Mouse (Mus musculus): ENCODE measurements around the gene Haus2. TPM values are rescaled to one million over a fixed set of nuclear protein-coding genes. Genes with fewer than 3 reads are reported as not detected.

Haus2 gene
- polyA plus RNA-seq, 1 experiment: 4.4 TPM

- H3K27me3 ChIP-seq (ENCODE audit: control insufficient read depth, insufficient read depth, insufficient read length): no peaks in the 10 kb centered on the region
- H3K4me2 ChIP-seq (ENCODE audit: low read depth): peak overlapping the region; percentile 88
- TF ChIP-seq MYOG (IDR thresholded peaks at IDR 0.05; ENCODE audit: control insufficient read depth in 1 of 3, insufficient read depth in 1 of 3, insufficient read length in 2 of 3, low read depth in 2 of 3): peak in 2 of 3 experiments; percentile 76
- TF ChIP-seq SRF (IDR thresholded peaks at IDR 0.05; ENCODE audit: control insufficient read depth, insufficient read length, low read depth): peak; percentile 58
- no peak for TF ChIP-seq E2F4 (IDR thresholded peaks at IDR 0.05; ENCODE audit: insufficient read depth)
- no peak for TF ChIP-seq TCF3 (IDR thresholded peaks at IDR 0.05; ENCODE audit: insufficient read length, low read depth)
- no peak for TF ChIP-seq CEBPB (IDR thresholded peaks at IDR 0.05; ENCODE audit: insufficient read depth, poor library complexity, severe bottlenecking)
- TF ChIP-seq POLR2A (IDR thresholded peaks at IDR 0.05; ENCODE audit: insufficient read length, low read depth): no peak
- peak in 2 of 3 experiments; percentile 80 to 86 for TF ChIP-seq MYOD1 (IDR thresholded peaks at IDR 0.05; ENCODE audit: control insufficient read depth in 1 of 3, insufficient read length in 2 of 3, low read depth in 2 of 3)
- TF ChIP-seq POLR2AphosphoS2 (IDR thresholded peaks at IDR 0.05; ENCODE audit: insufficient read length, low read depth): no peak
- TF ChIP-seq TCF12 (IDR thresholded peaks at IDR 0.05; ENCODE audit: insufficient read depth, poor library complexity, severe bottlenecking): peak; percentile 21
- peak; percentile 59 for TF ChIP-seq USF1 (IDR thresholded peaks at IDR 0.05; ENCODE audit: low read depth)
- no peak for TF ChIP-seq MAX (IDR thresholded peaks at IDR 0.05; ENCODE audit: low read depth)
- no peak for TF ChIP-seq REST (IDR thresholded peaks at IDR 0.05; ENCODE audit: insufficient read depth, insufficient read length)
- H3K36me3 ChIP-seq (ENCODE audit: control insufficient read depth, insufficient read depth): peaks cover 13% of the 10 kb centered on the region
- H3ac ChIP-seq (ENCODE audit: control insufficient read depth, insufficient read length): no peak overlapping the region
- no peak overlapping the region for H3K4me3 ChIP-seq
- H3K79me2 ChIP-seq (ENCODE audit: control insufficient read depth, insufficient read depth): peaks cover 8% of the 10 kb centered on the region
Measured at GRCm38 (mm10) chr2:120631957-120632356, 22.8 kb downstream of the Haus2 start.

- no peak overlapping the region for H3K4me3 ChIP-seq
- H3ac ChIP-seq (ENCODE audit: control insufficient read depth, insufficient read length): no peak overlapping the region
- peaks cover 4% of the 10 kb centered on the region for H3K36me3 ChIP-seq (ENCODE audit: control insufficient read depth, insufficient read depth)
Measured at GRCm38 (mm10) chr2:120640835-120641234, 31.7 kb downstream of the Haus2 start.

GRCm38 (mm10) chr2:120643836-120644235, 34.7 kb downstream of the Haus2 start:
- Histone ChIP-seq H3K79me2 (ENCODE audit: control insufficient read depth, insufficient read depth) (no peaks in the 10 kb centered on the region), H3K27me3 (ENCODE audit: control insufficient read depth, insufficient read depth, insufficient read length) (no peaks in the 10 kb centered on the region), H3ac (ENCODE audit: control insufficient read depth, insufficient read length) (no peak overlapping the region), H3K36me3 (ENCODE audit: control insufficient read depth, insufficient read depth) (peaks cover 4% of the 10 kb centered on the region), H3K4me2 (ENCODE audit: low read depth) (no peak overlapping the region), H3K4me3 (no peak overlapping the region)
- TF ChIP-seq TCF12 (IDR thresholded peaks at IDR 0.05; ENCODE audit: insufficient read depth, poor library complexity, severe bottlenecking) (no peak), MYOG (IDR thresholded peaks at IDR 0.05; ENCODE audit: control insufficient read depth in 1 of 3, insufficient read depth in 1 of 3, insufficient read length in 2 of 3, low read depth in 2 of 3) (peak in 1 of 3 experiments; percentile 23), MAX (IDR thresholded peaks at IDR 0.05; ENCODE audit: low read depth) (no peak), REST (IDR thresholded peaks at IDR 0.05; ENCODE audit: insufficient read depth, insufficient read length) (no peak)

More at GRCm38 (mm10) chr2:120640835-120641234, 31.7 kb downstream of the Haus2 start:
- H3K27me3 ChIP-seq (ENCODE audit: control insufficient read depth, insufficient read depth, insufficient read length): no peaks in the 10 kb centered on the region
- TF ChIP-seq POLR2A (IDR thresholded peaks at IDR 0.05; ENCODE audit: insufficient read length, low read depth) (no peak), SRF (IDR thresholded peaks at IDR 0.05; ENCODE audit: control insufficient read depth, insufficient read length, low read depth) (no peak), MYOD1 (IDR thresholded peaks at IDR 0.05; ENCODE audit: control insufficient read depth in 1 of 3, insufficient read length in 2 of 3, low read depth in 2 of 3) (no peak), REST (IDR thresholded peaks at IDR 0.05; ENCODE audit: insufficient read depth, insufficient read length) (no peak), CEBPB (IDR thresholded peaks at IDR 0.05; ENCODE audit: insufficient read depth, poor library complexity, severe bottlenecking) (no peak), TCF3 (IDR thresholded peaks at IDR 0.05; ENCODE audit: insufficient read length, low read depth) (no peak), MYOG (IDR thresholded peaks at IDR 0.05; ENCODE audit: control insufficient read depth in 1 of 3, insufficient read depth in 1 of 3, insufficient read length in 2 of 3, low read depth in 2 of 3) (no peak), USF1 (IDR thresholded peaks at IDR 0.05; ENCODE audit: low read depth) (no peak), MAX (IDR thresholded peaks at IDR 0.05; ENCODE audit: low read depth) (no peak), TCF12 (IDR thresholded peaks at IDR 0.05; ENCODE audit: insufficient read depth, poor library complexity, severe bottlenecking) (no peak), E2F4 (IDR thresholded peaks at IDR 0.05; ENCODE audit: insufficient read depth) (no peak), POLR2AphosphoS2 (IDR thresholded peaks at IDR 0.05; ENCODE audit: insufficient read length, low read depth) (no peak)
- no peaks in the 10 kb centered on the region for H3K79me2 ChIP-seq (ENCODE audit: control insufficient read depth, insufficient read depth)
- no peak overlapping the region for H3K4me2 ChIP-seq (ENCODE audit: low read depth)

GRCm38 (mm10) chr2:120646777-120647176, 37.6 kb downstream of the Haus2 start:
- no peaks in the 10 kb centered on the region for H3K36me3 ChIP-seq (ENCODE audit: control insufficient read depth, insufficient read depth)
- H3K27me3 ChIP-seq (ENCODE audit: control insufficient read depth, insufficient read depth, insufficient read length): no peaks in the 10 kb centered on the region
- H3K4me3 ChIP-seq: no peak overlapping the region
- peaks cover under 1% of the 10 kb centered on the region for H3K79me2 ChIP-seq (ENCODE audit: control insufficient read depth, insufficient read depth)
- peak overlapping the region; percentile 19 for H3K4me2 ChIP-seq (ENCODE audit: low read depth)
- no peak for TF ChIP-seq USF1 (IDR thresholded peaks at IDR 0.05; ENCODE audit: low read depth)
- TF ChIP-seq MYOD1 (IDR thresholded peaks at IDR 0.05; ENCODE audit: control insufficient read depth in 1 of 3, insufficient read length in 2 of 3, low read depth in 2 of 3): peak in 2 of 3 experiments; percentile 1 to 12
- H3ac ChIP-seq (ENCODE audit: control insufficient read depth, insufficient read length): no peak overlapping the region

GRCm38 (mm10) chr2:120652256-120652924, 43.2 kb downstream of the Haus2 start:
- no peaks in the 10 kb centered on the region for H3K27me3 ChIP-seq (ENCODE audit: control insufficient read depth, insufficient read depth, insufficient read length)
- H3ac ChIP-seq (ENCODE audit: control insufficient read depth, insufficient read length): no peak overlapping the region
- H3K4me2 ChIP-seq (ENCODE audit: low read depth): no peak overlapping the region
- peaks cover 5% of the 10 kb centered on the region for H3K79me2 ChIP-seq (ENCODE audit: control insufficient read depth, insufficient read depth)
- no peak overlapping the region for H3K4me3 ChIP-seq
- no peaks in the 10 kb centered on the region for H3K36me3 ChIP-seq (ENCODE audit: control insufficient read depth, insufficient read depth)
- TF ChIP-seq POLR2A (IDR thresholded peaks at IDR 0.05; ENCODE audit: insufficient read length, low read depth) (no peak), CEBPB (IDR thresholded peaks at IDR 0.05; ENCODE audit: insufficient read depth, poor library complexity, severe bottlenecking) (no peak), TCF12 (IDR thresholded peaks at IDR 0.05; ENCODE audit: insufficient read depth, poor library complexity, severe bottlenecking) (no peak), MYOD1 (IDR thresholded peaks at IDR 0.05; ENCODE audit: control insufficient read depth in 1 of 3, insufficient read length in 2 of 3, low read depth in 2 of 3) (no peak), TCF3 (IDR thresholded peaks at IDR 0.05; ENCODE audit: insufficient read length, low read depth) (no peak), MAX (IDR thresholded peaks at IDR 0.05; ENCODE audit: low read depth) (no peak), SRF (IDR thresholded peaks at IDR 0.05; ENCODE audit: control insufficient read depth, insufficient read length, low read depth) (no peak), POLR2AphosphoS2 (IDR thresholded peaks at IDR 0.05; ENCODE audit: insufficient read length, low read depth) (no peak), E2F4 (IDR thresholded peaks at IDR 0.05; ENCODE audit: insufficient read depth) (no peak), MYOG (IDR thresholded peaks at IDR 0.05; ENCODE audit: control insufficient read depth in 1 of 3, insufficient read depth in 1 of 3, insufficient read length in 2 of 3, low read depth in 2 of 3) (no peak), REST (IDR thresholded peaks at IDR 0.05; ENCODE audit: insufficient read depth, insufficient read length) (no peak), USF1 (IDR thresholded peaks at IDR 0.05; ENCODE audit: low read depth) (no peak)
